Mouse (Mus musculus): ENCODE measurements around the gene 1810009A15Rik. TPM values are rescaled to one million over a fixed set of nuclear protein-coding genes. Genes with fewer than 3 reads are reported as not detected.

The 1810009A15Rik gene
- polyA plus RNA-seq, 1 experiment from 2014 or later, result 70.3 TPM

- Histone ChIP-seq H3K36me3 (peaks cover 62% of the 10 kb centered on the region), H3K27me3 (no peaks in the 10 kb centered on the region), H3K4me1 (replicated peaks) (peaks cover 13% of the 10 kb centered on the region), H3K9ac (replicated peaks) (no peak overlapping the region), H3K4me2 (replicated peaks) (no peak overlapping the region), H3K27ac (no peak overlapping the region), H3K9me3 (no peaks in the 10 kb centered on the region), H3K4me3 (replicated peaks) (no peak overlapping the region)
- no peak for ATAC-seq
- WGBS, result 96% methylated on average over 5 of the region's 5 CpGs
These were observed 14.8 kb downstream of the 1810009A15Rik start for GRCm38 (mm10) chr19:8903412-8903811.

- Histone ChIP-seq H3K9ac (replicated peaks) (no peak overlapping the region), H3K9me3 (no peaks in the 10 kb centered on the region), H3K4me3 (replicated peaks) (no peak overlapping the region), H3K36me3 (peaks cover 96% of the 10 kb centered on the region), H3K27ac (no peak overlapping the region), H3K27me3 (no peaks in the 10 kb centered on the region), H3K4me2 (replicated peaks) (no peak overlapping the region), H3K4me1 (replicated peaks) (no peaks in the 10 kb centered on the region)
- no peak for ATAC-seq
- 91% methylated on average over 6 of the region's 6 CpGs for WGBS
These were observed 19.9 kb downstream of the 1810009A15Rik start for GRCm38 (mm10) chr19:8908531-8908930.

- no peak for ATAC-seq
- Histone ChIP-seq H3K36me3 (peaks cover 100% of the 10 kb centered on the region), H3K4me1 (replicated peaks) (no peaks in the 10 kb centered on the region), H3K9ac (replicated peaks) (no peak overlapping the region), H3K27me3 (no peaks in the 10 kb centered on the region), H3K9me3 (no peaks in the 10 kb centered on the region), H3K27ac (no peak overlapping the region), H3K4me2 (replicated peaks) (no peak overlapping the region), H3K4me3 (replicated peaks) (no peak overlapping the region)
- WGBS, result 95% methylated on average over 5 of the region's 5 CpGs
These were observed 23.2 kb downstream of the 1810009A15Rik start for GRCm38 (mm10) chr19:8911810-8912209.

- WGBS, result 98% methylated on average over 3 of the region's 3 CpGs
- Histone ChIP-seq H3K9ac (replicated peaks) (no peak overlapping the region), H3K4me2 (replicated peaks) (no peak overlapping the region), H3K27ac (no peak overlapping the region), H3K9me3 (no peaks in the 10 kb centered on the region), H3K36me3 (peaks cover 79% of the 10 kb centered on the region), H3K4me1 (replicated peaks) (no peaks in the 10 kb centered on the region), H3K4me3 (replicated peaks) (no peak overlapping the region), H3K27me3 (no peaks in the 10 kb centered on the region)
- no peak for ATAC-seq
These were observed 25.6 kb downstream of the 1810009A15Rik start for GRCm38 (mm10) chr19:8914212-8914611.

- WGBS, result 93% methylated on average over 3 of the region's 3 CpGs
- H3K36me3 ChIP-seq, result peaks cover 31% of the 10 kb centered on the region
- H3K4me2 ChIP-seq (replicated peaks), result no peak overlapping the region
- peaks cover 11% of the 10 kb centered on the region for H3K4me1 ChIP-seq (replicated peaks)
- no peak overlapping the region for H3K4me3 ChIP-seq (replicated peaks)
- no peak overlapping the region for H3K27ac ChIP-seq
- H3K9me3 ChIP-seq, result no peaks in the 10 kb centered on the region
- H3K27me3 ChIP-seq, result no peaks in the 10 kb centered on the region
- H3K9ac ChIP-seq (replicated peaks), result no peak overlapping the region
- no peak for ATAC-seq
These were observed 30.3 kb downstream of the 1810009A15Rik start for GRCm38 (mm10) chr19:8919000-8919399.

- peak overlapping the region; percentile 87 for H3K4me2 ChIP-seq (replicated peaks)
- 73% methylated on average over 6 of the region's 6 CpGs for WGBS
- peak overlapping the region; percentile 89 for H3K27ac ChIP-seq
- peaks cover 11% of the 10 kb centered on the region for H3K4me1 ChIP-seq (replicated peaks)
- no peaks in the 10 kb centered on the region for H3K27me3 ChIP-seq
- ATAC-seq, result no peak
- H3K36me3 ChIP-seq, result peaks cover 25% of the 10 kb centered on the region
- H3K9ac ChIP-seq (replicated peaks), result peak overlapping the region; percentile 86; the same call in 1 of the 2 replicates
- H3K4me3 ChIP-seq (replicated peaks), result peak overlapping the region; percentile 91
- H3K9me3 ChIP-seq, result no peaks in the 10 kb centered on the region
These were observed 31.0 kb downstream of the 1810009A15Rik start for GRCm38 (mm10) chr19:8919684-8920072.

- Histone ChIP-seq H3K9ac (replicated peaks) (peak within 1 kb of the TSS; percentile 86), H3K4me2 (replicated peaks) (peak within 1 kb of the TSS; percentile 87), H3K27ac (peak within 1 kb of the TSS; percentile 89), H3K4me1 (replicated peaks) (peaks cover 11% of the 10 kb centered on the region), H3K9me3 (no peaks in the 10 kb centered on the region), H3K4me3 (replicated peaks) (peak within 1 kb of the TSS; percentile 91), H3K36me3 (peaks cover 19% of the 10 kb centered on the region), H3K27me3 (no peaks in the 10 kb centered on the region)
- ATAC-seq, result peak; percentile 99
- WGBS, result 3% methylated on average over 44 of the region's 50 CpGs
These were observed 31.6 kb downstream of the 1810009A15Rik start, which contains the start of gene B3gat3 for GRCm38 (mm10) chr19:8920073-8920736. TSS of gene B3gat3 (plus strand) at chr19:8920374.

GRCm38 (mm10) chr19:8920836-8921291 is 32.2 kb downstream of the 1810009A15Rik start:
- Histone ChIP-seq H3K36me3 (peaks cover 19% of the 10 kb centered on the region), H3K4me1 (replicated peaks) (peaks cover 11% of the 10 kb centered on the region), H3K4me3 (replicated peaks) (peak overlapping the region; percentile 91), H3K9ac (replicated peaks) (peak overlapping the region; percentile 86), H3K4me2 (replicated peaks) (peak overlapping the region; percentile 87), H3K9me3 (no peaks in the 10 kb centered on the region), H3K27ac (peak overlapping the region; percentile 89), H3K27me3 (no peaks in the 10 kb centered on the region)
- no peak for ATAC-seq
- WGBS, result 3% methylated on average over 6 of the region's 6 CpGs

- Histone ChIP-seq H3K4me3 (replicated peaks) (peak overlapping the region; percentile 91; the same call in 1 of the 2 replicates), H3K27me3 (no peaks in the 10 kb centered on the region), H3K4me1 (replicated peaks) (peaks cover 11% of the 10 kb centered on the region), H3K9ac (replicated peaks) (0 out of 2 replicates have a peak overlapping the region, but pooled peaks have one; percentile 28), H3K9me3 (no peaks in the 10 kb centered on the region), H3K36me3 (peaks cover 19% of the 10 kb centered on the region), H3K4me2 (replicated peaks) (peak overlapping the region; percentile 87; the same call in 1 of the 2 replicates), H3K27ac (no peak overlapping the region)
- WGBS, result 86% methylated on average over 9 of the region's 9 CpGs
- ATAC-seq, result no peak
These were observed 33.1 kb downstream of the 1810009A15Rik start for GRCm38 (mm10) chr19:8921741-8922140.

- Histone ChIP-seq H3K36me3 (peaks cover 25% of the 10 kb centered on the region), H3K27me3 (peaks cover 14% of the 10 kb centered on the region; the same call in 1 of the 2 replicates), H3K4me3 (replicated peaks) (no peak overlapping the region), H3K9me3 (no peaks in the 10 kb centered on the region), H3K9ac (replicated peaks) (no peak overlapping the region), H3K4me2 (replicated peaks) (no peak overlapping the region), H3K4me1 (replicated peaks) (peaks cover 23% of the 10 kb centered on the region), H3K27ac (no peak overlapping the region)
- 72% methylated on average over 2 of the region's 2 CpGs for WGBS
- ATAC-seq, result no peak
These were observed 38.1 kb downstream of the 1810009A15Rik start for GRCm38 (mm10) chr19:8926766-8927165.

GRCm38 (mm10) chr19:8927891-8928525 is 39.4 kb downstream of the 1810009A15Rik start:
- H3K27ac ChIP-seq, result no peak overlapping the region; the same call in 1 of the 2 replicates
- no peaks in the 10 kb centered on the region for H3K9me3 ChIP-seq
- peaks cover 21% of the 10 kb centered on the region for H3K4me1 ChIP-seq (replicated peaks)
- peaks cover 25% of the 10 kb centered on the region for H3K36me3 ChIP-seq
- no peak for ATAC-seq
- H3K27me3 ChIP-seq, result peaks cover 14% of the 10 kb centered on the region; the same call in 1 of the 2 replicates
- 88% methylated on average over 12 of the region's 12 CpGs for WGBS
- H3K4me2 ChIP-seq (replicated peaks), result no peak overlapping the region
- H3K9ac ChIP-seq (replicated peaks), result no peak overlapping the region
- H3K4me3 ChIP-seq (replicated peaks), result no peak overlapping the region

- WGBS, result 19% methylated on average over 16 of the region's 16 CpGs
- H3K4me2 ChIP-seq (replicated peaks), result peak overlapping the region; percentile 78
- H3K4me3 ChIP-seq (replicated peaks), result peak overlapping the region; percentile 57
- peak; percentile 64 for ATAC-seq
- peaks cover 21% of the 10 kb centered on the region for H3K4me1 ChIP-seq (replicated peaks)
- peak overlapping the region; percentile 76 for H3K9ac ChIP-seq (replicated peaks)
- H3K27ac ChIP-seq, result no peak overlapping the region; the same call in 1 of the 2 replicates
- H3K27me3 ChIP-seq, result peaks cover 14% of the 10 kb centered on the region; the same call in 1 of the 2 replicates
- peaks cover 25% of the 10 kb centered on the region for H3K36me3 ChIP-seq
- no peaks in the 10 kb centered on the region for H3K9me3 ChIP-seq
These were observed 40.1 kb downstream of the 1810009A15Rik start for GRCm38 (mm10) chr19:8928689-8929223.
